Mouse (Mus musculus) forebrain, embryonic 14.5 days (tissue): ENCODE measurements around the gene Sav1. TPM values are rescaled to one million over a fixed set of nuclear protein-coding genes. Genes with fewer than 3 reads are reported as not detected.
A peak's percentile ranks its signal among the peaks of the same experiment; 100 is the strongest.

Experiments
- ATAC-seq: fragments of 200-750 bp; cut with Nextera tagmentation; 2 replicates; pipeline ENCODE4 v1.8.0; 2017; ENCODE audit warnings: mild to moderate bottlenecking, moderate library complexity
- DNase-seq: peaks from one replicate; pipeline ENCODE4 v3.0.0-alpha.2; 2015; ENCODE audit warnings: low spot score
- H3K27ac ChIP-seq: fragments of 300-500 bp; sonication (generic); 2 replicates; pipeline ENCODE4 v1.5.1; 2014; ENCODE audit warnings: low read depth, mild to moderate bottlenecking, control low read depth, low read length, moderate library complexity
- H3K27me3 ChIP-seq: fragments of 300-500 bp; sonication (generic); replicated peaks from 2 replicates; pipeline ENCODE4 v1.6.1; 2014; ENCODE audit warnings: low read length, control low read depth, mixed read lengths; ENCODE audit not compliant: control insufficient read depth, insufficient read depth
- H3K36me3 ChIP-seq: fragments of 300-500 bp; sonication (generic); 2 replicates; pipeline ENCODE4 v1.6.1; 2014; ENCODE audit warnings: low read length, control low read depth; ENCODE audit not compliant: control insufficient read depth, insufficient read depth
- H3K4me1 ChIP-seq: fragments of 300-500 bp; sonication (generic); 2 replicates; pipeline ENCODE4 v1.6.1; 2014; ENCODE audit warnings: antibody characterized with exemption, low read length, control low read depth; ENCODE audit not compliant: control insufficient read depth, insufficient read depth
- H3K4me2 ChIP-seq: fragments of 300-500 bp; sonication (generic); 2 replicates; pipeline ENCODE4 v1.6.1; 2014; ENCODE audit warnings: mild to moderate bottlenecking, control low read depth, low read length
- H3K4me3 ChIP-seq: fragments of 300-500 bp; sonication (generic); 2 replicates; pipeline ENCODE4 v1.5.1; 2014; ENCODE audit warnings: low read depth, low read length, control low read depth
- H3K9ac ChIP-seq: fragments of 300-500 bp; sonication (generic); 2 replicates; pipeline ENCODE4 v1.6.1; 2014; ENCODE audit warnings: mild to moderate bottlenecking, low read length, control low read depth, moderate library complexity
- H3K9me3 ChIP-seq: fragments of 300-500 bp; sonication (generic); replicated peaks from 2 replicates; pipeline ENCODE4 v1.6.1; 2016; ENCODE audit warnings: low read length, control low read depth, mixed read lengths; ENCODE audit not compliant: control insufficient read depth
- WGBS: fragments of 180-500 bp; shearing (Covaris S2); extraction: QIAGEN DNeasy Blood & Tissue Kit; methylation state at CpG from one replicate; pipeline ENCODE4 v1.1.7; 2014; 5-methylcytosine and 5-hydroxymethylcytosine counted together
- polyA plus RNA-seq: library from polyadenylated mRNA; unstranded; fragments of >200 nt; fragmentation: Nextera tagmentation; extraction: Ambion mirVana; gene quantifications from 2 replicates; pipeline ENCODE4 v1.2.1, GENCODE M21; 2014

Sav1 gene
- polyA plus RNA-seq, 1 experiment from 2014 or later = 1.0 TPM

GRCm38 (mm10) chr12:69967112-69967511 lies 19.7 kb downstream of the Sav1 start:
- no peaks in the 10 kb centered on the region for H3K9me3 ChIP-seq
- DNase-seq (no peak), ATAC-seq (no peak)
- H3K27ac ChIP-seq = no peak overlapping the region
- peaks cover 74% of the 10 kb centered on the region for H3K36me3 ChIP-seq
- no peak overlapping the region for H3K9ac ChIP-seq
- H3K4me3 ChIP-seq = no peak overlapping the region
- 84% methylated on average over 6 of the region's 6 CpGs for WGBS
- H3K4me2 ChIP-seq = no peak overlapping the region
- H3K4me1 ChIP-seq = no peaks in the 10 kb centered on the region
- H3K27me3 ChIP-seq = no peaks in the 10 kb centered on the region

GRCm38 (mm10) chr12:69966071-69966470 lies 20.7 kb downstream of the Sav1 start:
- Histone ChIP-seq H3K9ac (no peak overlapping the region), H3K4me2 (no peak overlapping the region), H3K36me3 (peaks cover 76% of the 10 kb centered on the region), H3K27me3 (no peaks in the 10 kb centered on the region), H3K9me3 (no peaks in the 10 kb centered on the region), H3K4me1 (no peaks in the 10 kb centered on the region), H3K4me3 (no peak overlapping the region), H3K27ac (no peak overlapping the region)
- 93% methylated on average over 5 of the region's 5 CpGs for WGBS
- DNase-seq (no peak), ATAC-seq (no peak)

- Histone ChIP-seq H3K36me3 (peaks cover 74% of the 10 kb centered on the region), H3K4me3 (no peak overlapping the region), H3K4me1 (no peaks in the 10 kb centered on the region), H3K9ac (no peak overlapping the region), H3K27me3 (no peaks in the 10 kb centered on the region), H3K27ac (no peak overlapping the region), H3K4me2 (no peak overlapping the region), H3K9me3 (no peaks in the 10 kb centered on the region)
- no peak for DNase-seq
- ATAC-seq = no peak
- 88% methylated on average over 3 of the region's 3 CpGs for WGBS
Measured at GRCm38 (mm10) chr12:69965644-69966043, 21.2 kb downstream of the Sav1 start.

- Histone ChIP-seq H3K4me3 (no peak overlapping the region), H3K9me3 (no peaks in the 10 kb centered on the region), H3K27me3 (no peaks in the 10 kb centered on the region), H3K36me3 (peaks cover 80% of the 10 kb centered on the region), H3K9ac (no peak overlapping the region), H3K4me1 (no peaks in the 10 kb centered on the region), H3K4me2 (no peak overlapping the region), H3K27ac (no peak overlapping the region)
- DNase-seq (no peak), ATAC-seq (no peak)
- WGBS = 92% methylated on average over 6 of the region's 6 CpGs
Measured at GRCm38 (mm10) chr12:69963141-69963540, 23.7 kb downstream of the Sav1 start.

GRCm38 (mm10) chr12:69962468-69962867 lies 24.3 kb downstream of the Sav1 start:
- no peak overlapping the region for H3K4me3 ChIP-seq
- no peak overlapping the region for H3K27ac ChIP-seq
- ATAC-seq = no peak
- no peaks in the 10 kb centered on the region for H3K27me3 ChIP-seq
- H3K4me2 ChIP-seq = no peak overlapping the region
- peak; percentile 65 for DNase-seq
- peaks cover 78% of the 10 kb centered on the region for H3K36me3 ChIP-seq
- H3K4me1 ChIP-seq = no peaks in the 10 kb centered on the region
- H3K9me3 ChIP-seq = no peaks in the 10 kb centered on the region
- WGBS = 60% methylated on average over 4 of the region's 4 CpGs
- no peak overlapping the region for H3K9ac ChIP-seq

GRCm38 (mm10) chr12:69957378-69957777 lies 29.4 kb downstream of the Sav1 start:
- H3K4me2 ChIP-seq = no peak overlapping the region
- H3K36me3 ChIP-seq = peaks cover 58% of the 10 kb centered on the region
- no peaks in the 10 kb centered on the region for H3K9me3 ChIP-seq
- no peak overlapping the region for H3K27ac ChIP-seq
- DNase-seq = no peak
- H3K9ac ChIP-seq = no peak overlapping the region
- H3K27me3 ChIP-seq = no peaks in the 10 kb centered on the region
- no peak overlapping the region for H3K4me3 ChIP-seq
- no peaks in the 10 kb centered on the region for H3K4me1 ChIP-seq
- WGBS = 94% methylated on average over 2 of the region's 2 CpGs
- ATAC-seq = no peak

GRCm38 (mm10) chr12:69947502-69947901 lies 39.3 kb downstream of the Sav1 start:
- Histone ChIP-seq H3K27ac (no peak overlapping the region), H3K4me3 (no peak overlapping the region), H3K4me1 (no peaks in the 10 kb centered on the region), H3K9ac (no peak overlapping the region), H3K9me3 (no peaks in the 10 kb centered on the region), H3K4me2 (no peak overlapping the region), H3K27me3 (no peaks in the 10 kb centered on the region), H3K36me3 (peaks cover 26% of the 10 kb centered on the region)
- ATAC-seq (no peak), DNase-seq (no peak)
- WGBS = 90% methylated on average over 3 of the region's 3 CpGs

GRCm38 (mm10) chr12:69945861-69946260 lies 40.9 kb downstream of the Sav1 start:
- Histone ChIP-seq H3K4me3 (no peak overlapping the region), H3K27me3 (no peaks in the 10 kb centered on the region), H3K27ac (no peak overlapping the region), H3K4me2 (no peak overlapping the region), H3K9me3 (no peaks in the 10 kb centered on the region), H3K36me3 (peaks cover 26% of the 10 kb centered on the region), H3K9ac (no peak overlapping the region), H3K4me1 (no peaks in the 10 kb centered on the region)
- WGBS = 91% methylated on average over 5 of the region's 5 CpGs
- DNase-seq = no peak
- no peak for ATAC-seq

GRCm38 (mm10) chr12:69941655-69942329 lies 45.0 kb downstream of the Sav1 start:
- Histone ChIP-seq H3K36me3 (peaks cover 31% of the 10 kb centered on the region), H3K27ac (no peak overlapping the region), H3K4me3 (no peak overlapping the region)

More at GRCm38 (mm10) chr12:69941655-69942329, 45.0 kb downstream of the Sav1 start:
- Histone ChIP-seq H3K4me1 (no peaks in the 10 kb centered on the region), H3K4me2 (no peak overlapping the region), H3K9ac (no peak overlapping the region), H3K9me3 (no peaks in the 10 kb centered on the region), H3K27me3 (no peaks in the 10 kb centered on the region)
- DNase-seq (no peak), ATAC-seq (no peak)
- 68% methylated on average over 1 of the region's 1 CpGs for WGBS
